Comparison of ENCODE assay signal across 9 mouse cellular contexts in the genomic region with DNA sequence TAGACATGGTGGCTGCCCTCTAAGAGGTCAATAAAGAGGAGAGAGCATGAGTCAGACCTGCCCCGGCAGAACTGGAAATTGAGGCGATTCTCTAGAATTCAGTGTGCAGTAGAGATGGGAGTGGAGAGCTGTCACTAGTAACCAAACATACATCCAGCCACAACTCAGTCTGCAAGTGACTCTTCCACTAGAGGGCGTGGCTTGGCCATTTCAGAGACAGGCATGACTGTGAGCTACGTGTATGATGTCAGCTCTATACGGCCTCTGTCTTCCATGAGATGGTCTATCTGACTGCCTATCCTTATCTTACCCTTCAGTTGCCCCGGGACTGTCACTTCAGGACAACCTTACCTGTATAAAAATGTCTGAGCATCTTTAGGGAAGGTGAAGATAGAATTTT. TPM values are rescaled to one million over a fixed set of nuclear protein-coding genes. Genes with fewer than 3 reads are reported as not detected.
DNase-seq lines count a peak whose midpoint lies in the region; ATAC-seq lines count a peak whose summit lies in the region.
"Had no signal": no experiment of that assay in that cellular context is flagged by ENCODE, and none has a peak within 500 bp of the region (broad histone marks: within the 10 kb centered on the region; RNA-seq: fewer than 3 reads in every experiment).

No protein-coding gene starts in this region.

- 33% methylated on average over 6 of the region's 6 CpGs for WGBS in heart, embryonic 10.5 days

- H3K27ac ChIP-seq in heart, embryonic 10.5 days: no peak overlapping the region
- H3K27ac ChIP-seq: embryonic facial prominence, embryonic 12.5 days had no signal

- no peak overlapping the region for H3K4me3 ChIP-seq in heart, embryonic 10.5 days
- H3K4me3 ChIP-seq: embryonic facial prominence, embryonic 12.5 days had no signal

- H3K27me3 ChIP-seq in heart, embryonic 10.5 days (ENCODE audit: insufficient read depth, poor library complexity, severe bottlenecking): no peaks in the 10 kb centered on the region
- H3K27me3 ChIP-seq: embryonic facial prominence, embryonic 12.5 days had no signal

- no peaks in the 10 kb centered on the region for H3K9me3 ChIP-seq in heart, embryonic 10.5 days
- H3K9me3 ChIP-seq: embryonic facial prominence, embryonic 12.5 days had no signal

- peak; percentile 16 to 18 for DNase-seq in heart, adult 18-20 months
- DNase-seq in heart, embryonic 10.5 days (ENCODE audit: low spot score): no peak
- DNase-seq in 416B (ENCODE audit: low read depth) (peak; percentile 90), R1 (ENCODE audit: low read depth, low spot score) (peak; percentile 64)
- peak; percentile 78 for DNase-seq in embryo, embryonic 10 days (ENCODE audit: low spot score)
- DNase-seq in kidney, postnatal 36 days: peak; percentile 50 to 63
- no peak for DNase-seq in gastrocnemius, postnatal 4 days (ENCODE audit: low spot score in 2 of 2)

- H3K36me3 ChIP-seq in heart, embryonic 10.5 days: no peaks in the 10 kb centered on the region
- H3K36me3 ChIP-seq: embryonic facial prominence, embryonic 12.5 days had no signal

- ATAC-seq in neutrophil, adult 5-6 weeks (ENCODE audit: extremely low read depth, insufficient number of reproducible peaks, low FRiP score, poor library complexity, severe bottlenecking): peak; percentile 55; the same call in 1 of the 2 replicates

- H3K4me1 ChIP-seq in heart, embryonic 10.5 days: no peaks in the 10 kb centered on the region
- H3K4me1 ChIP-seq: embryonic facial prominence, embryonic 12.5 days had no signal

RNA-seq across cellular contexts. Expression of gene Ndfip2, which starts 26.0 kb away (rescaled TPM):
- 10 to 100 TPM; 13.1 to 14.8 TPM for total RNA-seq in heart, adult 18-20 months (2021)
- polyA plus RNA-seq in heart, embryonic 10.5 days (2016; fragmentation: Nextera tagmentation; extraction: Ambion mirVana): 53.7 and 55.1 TPM in 2 replicates
- 30.3 and 32.8 TPM in 2 replicates for total RNA-seq in neutrophil, adult 5-6 weeks (2017)
- total RNA-seq in gastrocnemius, postnatal 4 days (2021): 10 to 100 TPM; 25.0 to 27.2 TPM

RNA-seq across cellular contexts. Expression of gene Rbm26, which starts 55.3 kb away (rescaled TPM):
- 10 to 100 TPM; 18.1 to 18.6 TPM for total RNA-seq in heart, adult 18-20 months (2021)
- 19.4 and 25.0 TPM in 2 replicates for polyA plus RNA-seq in heart, embryonic 10.5 days (2016; fragmentation: Nextera tagmentation; extraction: Ambion mirVana)
- 90.7 and 97.4 TPM in 2 replicates for total RNA-seq in neutrophil, adult 5-6 weeks (2017)
- 10 to 100 TPM; 40.3 to 47.3 TPM for total RNA-seq in gastrocnemius, postnatal 4 days (2021)

Comparison
In these comparisons a context has a peak if more than half of its experiments do, and no peak if none do; other contexts are left out.
1. DNase-seq: peak in heart, adult 18-20 months (2 of 2), 416B (single experiment), R1 (single experiment), embryo, embryonic 10 days (single experiment) and kidney, postnatal 36 days (2 of 2); none in heart, embryonic 10.5 days (single experiment) and gastrocnemius, postnatal 4 days (0 of 2).